9 mouse cellular contexts compared by ENCODE assay signal in genomic region chr8:94994510-94994909, GRCm38 (mm10). TPM values are rescaled to one million over a fixed set of nuclear protein-coding genes. Genes with fewer than 3 reads are reported as not detected.
A peak's percentile ranks its signal among the peaks of the same experiment; 100 is the strongest.
DNase-seq lines count a peak whose midpoint lies in the region; ATAC-seq and TF ChIP-seq lines count a peak whose summit lies in the region.
"Had no signal": no experiment of that assay in that cellular context is flagged by ENCODE, and none has a peak within 500 bp of the region (broad histone marks: within the 10 kb centered on the region; RNA-seq: fewer than 3 reads in every experiment).

No protein-coding gene starts in this region.

- peak overlapping the region; percentile 46; the same call in 1 of the 2 replicates for H3K4me3 ChIP-seq in layer of hippocampus, adult 2 months
- peak overlapping the region; percentile 62 for H3K4me3 ChIP-seq in forebrain, embryonic 10.5 days
- peak overlapping the region; percentile 44 for H3K4me3 ChIP-seq in hindbrain, embryonic 15.5 days
- peak overlapping the region; percentile 41 for H3K4me3 ChIP-seq in midbrain, embryonic 16.5 days (ENCODE audit: low read depth, low read length)
- H3K4me3 ChIP-seq: liver, embryonic 15.5 days had no signal

- peak overlapping the region; percentile 94 for H3K27ac ChIP-seq in layer of hippocampus, adult 2 months
- H3K27ac ChIP-seq in forebrain, embryonic 10.5 days: peak overlapping the region; percentile 96
- H3K27ac ChIP-seq in hindbrain, embryonic 15.5 days (replicated peaks): peak overlapping the region; percentile 93
- H3K27ac ChIP-seq in midbrain, embryonic 16.5 days (ENCODE audit: low read length): peak overlapping the region; percentile 95
- H3K27ac ChIP-seq: liver, embryonic 15.5 days had no signal

- DNase-seq in layer of hippocampus, adult 2 months (ENCODE audit: low spot score in 2 of 2): no peak
- no peak for DNase-seq in layer of hippocampus, postnatal 14 days (ENCODE audit: low spot score in 2 of 2)
- DNase-seq in forebrain, embryonic 10.5 days (ENCODE audit: extremely low spot score, low spot score): no peak
- no peak for DNase-seq in urinary bladder, postnatal 25 days (ENCODE audit: low spot score)
- DNase-seq in frontal cortex, postnatal 36 days (ENCODE audit: low spot score in 2 of 2): no peak
- no peak for DNase-seq in kidney, adult 18-20 months

- no peak for ATAC-seq in hindbrain, embryonic 15.5 days (ENCODE audit: low FRiP score, low read depth)
- peak; percentile 18 for ATAC-seq in midbrain, embryonic 16.5 days

- peaks cover 93% of the 10 kb centered on the region for H3K4me1 ChIP-seq in forebrain, embryonic 10.5 days
- H3K4me1 ChIP-seq in hindbrain, embryonic 15.5 days (replicated peaks): peaks cover 96% of the 10 kb centered on the region
- peaks cover 55% of the 10 kb centered on the region for H3K4me1 ChIP-seq in midbrain, embryonic 16.5 days (ENCODE audit: control insufficient read depth, insufficient read depth, low read length)

- 3% methylated on average over 1 of the region's 1 CpGs for WGBS in forebrain, embryonic 10.5 days
- 3% methylated on average over 1 of the region's 1 CpGs for WGBS in hindbrain, embryonic 15.5 days
- WGBS in midbrain, embryonic 16.5 days: 0% methylated on average over 1 of the region's 1 CpGs

- peaks cover 19% of the 10 kb centered on the region for H3K36me3 ChIP-seq in forebrain, embryonic 10.5 days (replicated peaks)
- no peaks in the 10 kb centered on the region for H3K36me3 ChIP-seq in hindbrain, embryonic 15.5 days
- no peaks in the 10 kb centered on the region for H3K36me3 ChIP-seq in midbrain, embryonic 16.5 days (ENCODE audit: control insufficient read depth, insufficient read depth, low read length)

- no peaks in the 10 kb centered on the region for H3K27me3 ChIP-seq in forebrain, embryonic 10.5 days (ENCODE audit: poor library complexity, severe bottlenecking)
- H3K27me3 ChIP-seq in hindbrain, embryonic 15.5 days: no peaks in the 10 kb centered on the region
- H3K27me3 ChIP-seq in midbrain, embryonic 16.5 days (ENCODE audit: control insufficient read depth, insufficient read depth, low read depth, low read length): no peaks in the 10 kb centered on the region
- H3K27me3 ChIP-seq: liver, embryonic 15.5 days had no signal

- H3K4me2 ChIP-seq in hindbrain, embryonic 15.5 days: peak overlapping the region; percentile 66
- H3K4me2 ChIP-seq in midbrain, embryonic 16.5 days (ENCODE audit: low read length): peak overlapping the region; percentile 73
- H3K4me2 ChIP-seq: liver, embryonic 15.5 days had no signal

- TF ChIP-seq CTCF in layer of hippocampus, adult 2 months (conservative IDR thresholded peaks at IDR 0.05): no peak

- no peaks in the 10 kb centered on the region for H3K9me3 ChIP-seq in forebrain, embryonic 10.5 days
- no peaks in the 10 kb centered on the region for H3K9me3 ChIP-seq in hindbrain, embryonic 15.5 days
- no peaks in the 10 kb centered on the region for H3K9me3 ChIP-seq in midbrain, embryonic 16.5 days (replicated peaks; ENCODE audit: control insufficient read depth, low read length, poor library complexity, severe bottlenecking)
- H3K9me3 ChIP-seq: liver, embryonic 15.5 days had no signal

- peak overlapping the region; percentile 70 for H3K9ac ChIP-seq in hindbrain, embryonic 15.5 days
- peak overlapping the region; percentile 83 for H3K9ac ChIP-seq in midbrain, embryonic 16.5 days (ENCODE audit: low read depth, low read length)
- H3K9ac ChIP-seq: liver, embryonic 15.5 days had no signal

RNA-seq across cellular contexts. Expression of gene Adgrg1, which starts 20.0 kb away (rescaled TPM):
- 10 to 100 TPM; 89.7 to 90.5 TPM for total RNA-seq in layer of hippocampus, adult 2 months (2021)
- 100 to 1,000 TPM; 113 to 146 TPM for total RNA-seq in layer of hippocampus, postnatal 14 days (2021)
- polyA plus RNA-seq in forebrain, embryonic 10.5 days (2016; fragmentation: Nextera tagmentation; extraction: Ambion mirVana): 94.8 and 107 TPM in 2 replicates
- 116 and 122 TPM in 2 replicates for polyA plus RNA-seq in hindbrain, embryonic 15.5 days (2015; fragmentation: Nextera tagmentation; extraction: Ambion mirVana)
- 147 and 153 TPM in 2 replicates for polyA plus RNA-seq in midbrain, embryonic 16.5 days (2015; fragmentation: Nextera tagmentation; extraction: Ambion mirVana)

RNA-seq across cellular contexts. Expression of gene Adgrg3, which starts 23.0 kb away (rescaled TPM):
- total RNA-seq in layer of hippocampus, adult 2 months (2021): under 1 TPM; 0.18 to 0.34 TPM
- total RNA-seq in layer of hippocampus, postnatal 14 days (2021): under 1 TPM in 1 of 2 experiments, not detected in 1; 0.48 TPM
- 4.9 and 5.2 TPM in 2 replicates for polyA plus RNA-seq in forebrain, embryonic 10.5 days (2016; fragmentation: Nextera tagmentation; extraction: Ambion mirVana)
- 0.79 and 0.95 TPM in 2 replicates for polyA plus RNA-seq in hindbrain, embryonic 15.5 days (2015; fragmentation: Nextera tagmentation; extraction: Ambion mirVana)
- polyA plus RNA-seq in midbrain, embryonic 16.5 days (2015; fragmentation: Nextera tagmentation; extraction: Ambion mirVana): 0.56 and 0.64 TPM in 2 replicates
